Mouse (Mus musculus) heart, embryonic 14.5 days (tissue): ENCODE measurements around the gene Vps11. TPM values are rescaled to one million over a fixed set of nuclear protein-coding genes. Genes with fewer than 3 reads are reported as not detected.

Source experiments
- ATAC-seq: fragments of 200-750 bp; cut with Nextera tagmentation; 2 replicates; pipeline ENCODE4 v1.8.0; 2017; ENCODE audit warnings: low read depth, moderate TSS enrichment; ENCODE audit not compliant: insufficient number of reproducible peaks, insufficient read depth, low FRiP score
- H3K27ac ChIP-seq, 2 experiments: fragments of 200-500 bp in 1 of 2; fragments of 300-500 bp in 1 of 2; sonication (generic) in 1 of 2; replicated peaks in 1 of 2; 2 replicates each; pipeline ENCODE4 v1.5.1; 2012 to 2014; ENCODE audit warnings: low read depth in 2 of 2, low read length in 2 of 2, control low read depth in 1 of 2, mild to moderate bottlenecking in 1 of 2, mixed read lengths in 1 of 2; ENCODE audit not compliant: control insufficient read depth in 1 of 2, insufficient read depth in 1 of 2
- H3K27me3 ChIP-seq: fragments of 300-500 bp; sonication (generic); 2 replicates; pipeline ENCODE4 v1.6.1; 2014; ENCODE audit warnings: mild to moderate bottlenecking, low read length, control low read depth; ENCODE audit not compliant: control insufficient read depth, insufficient read depth
- H3K36me3 ChIP-seq: fragments of 300-500 bp; sonication (generic); 2 replicates; pipeline ENCODE4 v1.6.1; 2014; ENCODE audit warnings: mild to moderate bottlenecking, control low read depth, low read length, mixed read lengths; ENCODE audit not compliant: control insufficient read depth, insufficient read depth
- H3K4me1 ChIP-seq, 2 experiments: fragments of 200-500 bp in 1 of 2; fragments of 300-500 bp in 1 of 2; sonication (generic) in 1 of 2; 2 replicates each; pipeline ENCODE4 v1.6.1; 2012 to 2014; ENCODE audit warnings: low read length in 2 of 2, control low read depth in 1 of 2, mixed read lengths in 1 of 2; ENCODE audit not compliant: control insufficient read depth in 2 of 2, insufficient read depth in 2 of 2
- H3K4me2 ChIP-seq: fragments of 300-500 bp; sonication (generic); 2 replicates; pipeline ENCODE4 v1.6.1; 2014; ENCODE audit warnings: mild to moderate bottlenecking, low read length
- H3K4me3 ChIP-seq, 2 experiments: fragments of 200-500 bp in 1 of 2; fragments of 300-500 bp in 1 of 2; sonication (generic) in 1 of 2; 2 replicates each; pipeline ENCODE4 v1.5.1; 2012 to 2014; ENCODE audit warnings: low read length in 2 of 2, mild to moderate bottlenecking in 2 of 2, control low read depth in 1 of 2, low read depth in 1 of 2, moderate library complexity in 1 of 2; ENCODE audit not compliant: control insufficient read depth in 1 of 2, insufficient read depth in 1 of 2
- H3K9ac ChIP-seq: fragments of 300-500 bp; sonication (generic); 2 replicates; pipeline ENCODE4 v1.6.1; 2014; ENCODE audit warnings: mild to moderate bottlenecking, low read length
- H3K9me3 ChIP-seq: fragments of 300-500 bp; sonication (generic); 2 replicates; pipeline ENCODE4 v1.6.1; 2016; ENCODE audit warnings: low read length, control low read depth; ENCODE audit not compliant: control insufficient read depth
- WGBS: fragments of 180-500 bp; shearing (Covaris S2); extraction: QIAGEN DNeasy Blood & Tissue Kit; methylation state at CpG from one replicate; pipeline ENCODE4 v1.1.7; 2014; 5-methylcytosine and 5-hydroxymethylcytosine counted together
- polyA plus RNA-seq: library from polyadenylated mRNA; unstranded; fragments of >200 nt; fragmentation: Nextera tagmentation; extraction: Ambion mirVana; gene quantifications from 2 replicates; pipeline ENCODE4 v1.2.1, GENCODE M21; 2014

The Vps11 gene
- polyA plus RNA-seq, 1 experiment from 2014 or later, result 17.8 TPM

DNA sequence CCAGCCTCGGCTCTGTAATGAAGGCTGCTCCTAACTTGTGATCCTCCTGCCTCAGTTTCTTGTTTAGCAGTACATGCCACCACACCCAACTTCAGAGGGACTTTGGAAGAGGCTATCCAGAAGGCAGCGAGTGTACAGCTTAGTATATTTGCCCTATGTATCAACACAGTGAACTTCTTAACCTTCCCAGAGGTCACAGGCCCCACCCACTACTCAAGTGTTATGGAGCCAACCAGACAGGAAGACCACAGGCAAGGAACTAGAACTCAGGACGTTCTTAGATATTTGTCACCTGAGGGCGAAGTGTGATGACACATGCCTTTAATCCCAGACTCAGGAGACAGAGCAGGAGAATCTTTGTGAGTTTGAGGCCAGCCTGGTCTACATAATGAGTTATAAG, 13.8 kb downstream of the Vps11 start:
- H3K27me3 ChIP-seq, result no peaks in the 10 kb centered on the region
- H3K4me2 ChIP-seq, result no peak overlapping the region
- no peak overlapping the region for H3K4me3 ChIP-seq
- WGBS, result 79% methylated on average over 4 of the region's 4 CpGs
- no peak overlapping the region for H3K27ac ChIP-seq
- H3K9me3 ChIP-seq, result no peaks in the 10 kb centered on the region
- peaks cover 2 to 7% of the 10 kb centered on the region in 2 experiments for H3K4me1 ChIP-seq
- H3K36me3 ChIP-seq, result peaks cover 66% of the 10 kb centered on the region
- ATAC-seq, result no peak
- H3K9ac ChIP-seq, result no peak overlapping the region

DNA sequence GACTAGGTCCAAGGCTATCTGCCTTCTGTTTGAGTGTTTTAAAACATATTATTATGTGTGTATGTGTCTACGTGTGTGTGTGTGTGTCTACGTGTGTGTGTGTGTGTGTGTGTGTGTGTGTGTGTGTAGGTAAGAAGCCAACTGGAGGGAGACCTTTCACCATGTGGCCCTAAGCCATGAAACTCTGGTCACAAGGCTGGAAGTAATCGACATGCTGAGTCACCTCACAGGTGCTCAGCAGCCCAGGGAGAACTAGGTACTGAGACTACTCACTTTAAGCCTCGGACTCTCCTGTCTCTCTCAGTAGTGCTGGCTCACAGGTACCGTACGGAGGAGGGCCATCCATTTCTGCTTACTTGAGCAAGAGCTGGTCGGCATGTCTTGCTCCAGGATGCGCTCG, 14.3 kb downstream of the Vps11 start:
- Histone ChIP-seq H3K9me3 (no peaks in the 10 kb centered on the region), H3K4me2 (no peak overlapping the region), H3K27ac (no peak overlapping the region), H3K4me3 (no peak overlapping the region), H3K4me1 (peaks cover 5 to 12% of the 10 kb centered on the region in 2 experiments), H3K9ac (no peak overlapping the region), H3K27me3 (no peaks in the 10 kb centered on the region), H3K36me3 (peaks cover 61% of the 10 kb centered on the region)
- no peak for ATAC-seq
- WGBS, result 89% methylated on average over 9 of the region's 9 CpGs

DNA sequence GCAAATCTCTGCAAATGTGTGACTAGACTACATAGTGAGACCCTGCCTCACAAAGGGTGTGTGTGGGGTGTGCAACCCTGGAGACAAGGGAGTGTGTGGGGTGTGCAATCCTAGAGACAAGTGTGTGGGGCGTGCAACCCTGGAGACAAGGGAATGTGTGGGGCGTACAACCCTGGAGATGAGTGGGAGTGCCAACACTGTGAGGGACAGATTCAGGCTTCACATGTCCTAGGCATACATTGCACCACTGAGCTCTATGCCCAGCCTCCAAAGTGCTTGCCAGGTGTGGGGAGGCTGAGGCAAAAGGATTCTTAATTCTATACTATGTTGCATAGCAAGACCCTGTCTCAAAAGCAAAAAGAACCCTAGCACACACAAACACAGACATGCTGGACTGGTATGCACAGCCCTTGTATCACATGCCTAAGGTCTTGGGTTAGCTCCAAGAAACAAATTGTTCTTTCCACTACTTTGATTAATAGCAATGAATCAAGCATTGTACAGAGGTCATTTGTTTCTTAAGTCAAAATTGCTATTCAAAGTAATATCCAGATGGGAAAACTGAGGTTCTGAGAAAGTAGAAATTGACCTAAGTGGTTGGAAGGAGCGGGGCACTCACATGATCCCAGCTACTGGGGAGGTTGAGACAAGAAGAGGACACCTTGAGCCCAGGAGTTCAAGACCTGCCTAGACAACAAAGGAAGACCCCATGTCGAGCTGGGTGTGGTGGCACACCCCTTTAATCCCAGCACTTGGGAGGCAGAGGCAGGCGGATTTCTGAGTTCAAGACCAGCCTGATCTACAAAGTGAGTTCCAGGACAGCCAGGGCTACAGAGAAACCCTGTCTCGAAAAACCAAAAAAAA, 15.7 kb downstream of the Vps11 start:
- H3K9me3 ChIP-seq, result no peaks in the 10 kb centered on the region
- no peaks in the 10 kb centered on the region for H3K27me3 ChIP-seq
- H3K9ac ChIP-seq, result no peak overlapping the region
- H3K4me2 ChIP-seq, result no peak overlapping the region
- 82% methylated on average over 6 of the region's 6 CpGs for WGBS
- H3K4me1 ChIP-seq, result peaks cover 7 to 15% of the 10 kb centered on the region in 2 experiments
- no peak overlapping the region for H3K27ac ChIP-seq
- H3K36me3 ChIP-seq, result peaks cover 58% of the 10 kb centered on the region
- no peak for ATAC-seq
- no peak overlapping the region for H3K4me3 ChIP-seq

DNA sequence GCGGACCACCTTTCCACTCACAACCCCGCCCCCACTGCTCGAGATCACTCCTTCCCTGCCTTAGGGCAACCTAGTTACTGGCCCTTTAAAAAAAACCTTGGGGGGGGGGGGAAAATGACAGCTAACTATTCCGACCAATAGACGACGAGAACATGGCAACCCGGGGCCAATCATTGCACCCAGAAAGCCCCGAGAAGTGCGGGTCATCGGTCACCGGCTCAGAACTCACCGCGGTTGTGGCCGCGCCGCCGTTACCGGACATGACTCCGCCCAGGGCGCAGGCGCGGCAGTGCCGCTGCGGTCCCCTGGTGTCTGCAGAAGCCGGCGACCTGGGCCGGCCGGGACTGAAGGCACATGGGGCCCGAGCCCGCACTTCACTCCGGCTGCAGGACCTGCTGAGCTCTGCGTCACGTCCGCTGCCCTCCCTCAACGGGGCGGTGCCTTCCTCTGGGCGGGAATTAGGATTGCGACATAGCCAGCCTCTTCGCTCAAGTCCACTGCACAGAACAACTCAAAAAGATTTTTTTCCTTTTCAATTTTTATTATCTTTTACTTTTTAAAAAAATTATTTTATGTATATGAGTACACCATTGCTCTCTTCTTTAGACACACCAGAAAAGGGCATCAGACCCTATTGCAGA, 17.6 kb downstream of the Vps11 start, which contains the start of gene Hmbs:
Gene Hmbs (minus strand): TSS at position 448 of the 641 bp plus-strand sequence.
- peak within 1 kb of the TSS; percentile 71 to 98 for H3K4me3 ChIP-seq
- H3K9me3 ChIP-seq, result no peaks in the 10 kb centered on the region
- peak within 1 kb of the TSS; percentile 86 for H3K9ac ChIP-seq
- peak within 1 kb of the TSS; percentile 85 for H3K4me2 ChIP-seq
- H3K36me3 ChIP-seq, result peaks cover 56% of the 10 kb centered on the region
- peak within 1 kb of the TSS; percentile 97 to 100 for H3K27ac ChIP-seq
- no peaks in the 10 kb centered on the region for H3K27me3 ChIP-seq
- peaks cover 7 to 15% of the 10 kb centered on the region in 2 experiments for H3K4me1 ChIP-seq
- peak; percentile 94 for ATAC-seq
- under 1% methylated on average over 39 of the region's 39 CpGs for WGBS

DNA sequence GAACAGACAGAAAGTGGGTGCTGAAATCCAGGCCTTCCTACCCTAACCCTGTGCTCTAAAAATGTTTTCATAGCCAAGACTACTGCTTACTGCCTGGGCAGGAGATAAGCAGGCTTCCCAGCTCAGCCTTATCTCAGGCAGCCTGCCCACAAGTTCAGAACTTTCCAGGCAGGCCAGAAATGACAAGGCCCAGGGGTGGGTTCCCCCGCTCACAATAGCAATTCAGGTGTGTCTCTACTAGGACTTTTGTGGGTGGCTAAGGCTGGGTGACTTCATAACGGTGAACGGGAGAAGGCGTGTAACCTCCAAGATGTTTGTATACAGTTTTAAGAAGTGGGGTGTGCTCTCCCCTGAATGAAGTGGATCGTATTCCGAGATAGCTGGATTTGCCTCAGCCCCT, 18.2 kb downstream of the Vps11 start:
- H3K4me2 ChIP-seq, result peak overlapping the region; percentile 85
- no peaks in the 10 kb centered on the region for H3K9me3 ChIP-seq
- peak overlapping the region; percentile 86 for H3K9ac ChIP-seq
- ATAC-seq, result peak; percentile 57
- peak overlapping the region; percentile 71 to 98 for H3K4me3 ChIP-seq
- WGBS, result 2% methylated on average over 6 of the region's 6 CpGs
- no peaks in the 10 kb centered on the region for H3K27me3 ChIP-seq
- peaks cover 55% of the 10 kb centered on the region for H3K36me3 ChIP-seq
- peaks cover 7 to 15% of the 10 kb centered on the region in 2 experiments for H3K4me1 ChIP-seq
- H3K27ac ChIP-seq, result peak overlapping the region; percentile 81 to 97

- Histone ChIP-seq H3K4me1 (peaks cover 9 to 20% of the 10 kb centered on the region in 2 experiments), H3K4me2 (peak overlapping the region; percentile 85), H3K27me3 (no peaks in the 10 kb centered on the region), H3K9me3 (no peaks in the 10 kb centered on the region), H3K36me3 (peaks cover 55% of the 10 kb centered on the region), H3K4me3 (peak overlapping the region in 1 of 2 experiments; percentile 71; a peak in 2 of 4 replicates), H3K9ac (peak overlapping the region; percentile 86; the same call in 1 of the 2 replicates), H3K27ac (peak overlapping the region; percentile 81 to 97)
- ATAC-seq, result no peak
- 87% methylated on average over 1 of the region's 1 CpGs for WGBS
These were observed 18.9 kb downstream of the Vps11 start for GRCm38 (mm10) chr9:44342605-44343004.

DNA sequence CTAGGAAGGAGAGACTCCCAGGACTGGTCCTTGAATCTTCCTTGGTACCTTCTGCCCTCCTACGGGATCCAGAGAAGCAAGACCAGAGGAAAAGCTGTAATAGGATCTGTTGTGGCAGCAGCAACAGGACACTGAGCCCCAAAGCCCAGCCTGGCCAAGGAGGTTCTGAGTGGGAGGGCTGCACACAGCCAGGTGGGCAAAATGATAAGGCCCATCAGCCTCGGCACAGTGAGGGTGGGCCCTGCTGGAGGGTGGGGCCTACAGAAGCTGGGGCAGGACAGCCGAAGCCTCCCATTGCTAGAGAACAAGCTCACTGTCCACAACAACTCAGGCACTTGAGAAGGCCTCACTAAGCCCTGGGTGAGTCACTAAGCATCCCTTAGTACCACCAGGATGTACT, 19.3 kb downstream of the Vps11 start:
- WGBS, result 52% methylated on average over 3 of the region's 3 CpGs
- ATAC-seq, result no peak
- peaks cover 55% of the 10 kb centered on the region for H3K36me3 ChIP-seq
- H3K4me2 ChIP-seq, result peak overlapping the region; percentile 85
- peaks cover 9 to 25% of the 10 kb centered on the region in 2 experiments for H3K4me1 ChIP-seq
- peak overlapping the region; percentile 81 to 97; a peak in 3 of 4 replicates for H3K27ac ChIP-seq
- no peaks in the 10 kb centered on the region for H3K27me3 ChIP-seq
- peak overlapping the region; percentile 86 for H3K9ac ChIP-seq
- H3K9me3 ChIP-seq, result no peaks in the 10 kb centered on the region
- H3K4me3 ChIP-seq, result peak overlapping the region in 1 of 2 experiments; percentile 3; a peak in 1 of 4 replicates
